Mouse (Mus musculus): ENCODE data around the gene Hist1h2be. TPM values are rescaled to one million over a fixed set of nuclear protein-coding genes. Genes with fewer than 3 reads are reported as not detected.
"Not testable (repeated sequence)": the region's sequence is repeated elsewhere in the genome, so short reads cannot be mapped to it uniquely, and the experiment has no call there.

Hist1h2be gene
- polyA plus RNA-seq, 1 experiment from 2014 or later: 0.44 TPM

- no peak for TF ChIP-seq CTCF (IDR thresholded peaks at IDR 0.05)
- peak; percentile 62; the same call in 1 of the 2 replicates for TF ChIP-seq EP300 (IDR thresholded peaks at IDR 0.05)
- DNase-seq (ENCODE audit: low spot score) (peak; percentile 50), ATAC-seq (peak; percentile 83)
- H3K27me3 ChIP-seq (replicated peaks; ENCODE audit: insufficient read depth, low read length): no peaks in the 10 kb centered on the region
- H3K4me2 ChIP-seq (replicated peaks; ENCODE audit: low read depth, low read length): no peak overlapping the region
- H3K27ac ChIP-seq (ENCODE audit: low read length): peak overlapping the region; percentile 57
- H3K9me3 ChIP-seq (ENCODE audit: low read length): no peaks in the 10 kb centered on the region
- no peaks in the 10 kb centered on the region for H3K36me3 ChIP-seq (ENCODE audit: insufficient read depth, low read length)
- H3K4me1 ChIP-seq (ENCODE audit: insufficient read depth, low read depth, low read length): no peaks in the 10 kb centered on the region
- 50% methylated on average over 5 of the region's 5 CpGs for WGBS
- H3K4me3 ChIP-seq (ENCODE audit: low read depth, low read length): no peak overlapping the region
- no peak overlapping the region for H3K9ac ChIP-seq (replicated peaks; ENCODE audit: low read depth)
Observed at GRCm38 (mm10) chr13:23593051-23593770, 27.7 kb downstream of the Hist1h2be start.

- no peak overlapping the region for H3K4me3 ChIP-seq (ENCODE audit: low read depth, low read length)
- H3K4me2 ChIP-seq (replicated peaks; ENCODE audit: low read depth, low read length): no peak overlapping the region
- H3K27me3 ChIP-seq (replicated peaks; ENCODE audit: insufficient read depth, low read length): no peaks in the 10 kb centered on the region
- H3K4me1 ChIP-seq (ENCODE audit: insufficient read depth, low read depth, low read length): no peaks in the 10 kb centered on the region
- no peak for ATAC-seq
- H3K9me3 ChIP-seq (ENCODE audit: low read length): no peaks in the 10 kb centered on the region
- H3K36me3 ChIP-seq (ENCODE audit: insufficient read depth, low read length): no peaks in the 10 kb centered on the region
- H3K27ac ChIP-seq (ENCODE audit: low read length): no peak overlapping the region; the same call in 1 of the 2 replicates
- no peak overlapping the region for H3K9ac ChIP-seq (replicated peaks; ENCODE audit: low read depth)
- WGBS: 64% methylated on average over 7 of the region's 7 CpGs
- DNase-seq (ENCODE audit: low spot score): no peak
- no peak for TF ChIP-seq CTCF (IDR thresholded peaks at IDR 0.05)
- no peak for TF ChIP-seq EP300 (IDR thresholded peaks at IDR 0.05)
Observed at GRCm38 (mm10) chr13:23592614-23593013, 28.3 kb downstream of the Hist1h2be start.

- WGBS: 82% methylated on average over 7 of the region's 7 CpGs
- H3K4me1 ChIP-seq (ENCODE audit: insufficient read depth, low read depth, low read length); H3K4me3 ChIP-seq (ENCODE audit: low read depth, low read length); H3K4me2 ChIP-seq (replicated peaks; ENCODE audit: low read depth, low read length); ATAC-seq; H3K27ac ChIP-seq (ENCODE audit: low read length); H3K36me3 ChIP-seq (ENCODE audit: insufficient read depth, low read length); H3K9ac ChIP-seq (replicated peaks; ENCODE audit: low read depth); DNase-seq (ENCODE audit: low spot score); H3K27me3 ChIP-seq (replicated peaks; ENCODE audit: insufficient read depth, low read length); H3K9me3 ChIP-seq (ENCODE audit: low read length): not testable (repeated sequence)
Observed at GRCm38 (mm10) chr13:23591886-23592285, 29.0 kb downstream of the Hist1h2be start.

DNA sequence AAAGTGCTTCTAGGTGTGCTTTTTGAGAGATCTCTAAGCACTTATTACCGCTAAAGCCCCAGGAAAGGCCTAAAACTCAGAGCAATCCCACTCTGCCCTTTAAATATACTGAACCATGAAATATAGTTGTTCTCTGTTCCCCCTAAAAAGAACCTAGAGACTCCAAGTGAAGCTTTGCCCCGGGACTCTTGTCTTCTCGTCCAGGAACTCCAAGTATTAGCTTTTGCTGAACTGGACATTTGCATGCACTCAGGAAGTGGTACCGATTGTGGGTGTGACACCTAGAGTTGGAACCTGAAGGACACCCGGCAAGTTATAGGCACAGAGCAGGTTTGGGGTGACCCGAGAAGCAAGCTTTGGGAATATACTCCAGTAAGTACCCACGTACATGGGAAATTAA is 29.7 kb downstream of the Hist1h2be start:
- no peaks in the 10 kb centered on the region for H3K9me3 ChIP-seq (ENCODE audit: low read length)
- no peak overlapping the region for H3K4me3 ChIP-seq (ENCODE audit: low read depth, low read length)
- ATAC-seq (no peak), DNase-seq (ENCODE audit: low spot score) (no peak)
- H3K4me2 ChIP-seq (replicated peaks; ENCODE audit: low read depth, low read length): no peak overlapping the region
- H3K27ac ChIP-seq (ENCODE audit: low read length): no peak overlapping the region
- WGBS: 85% methylated on average over 7 of the region's 7 CpGs
- TF ChIP-seq CTCF (IDR thresholded peaks at IDR 0.05) (no peak), EP300 (IDR thresholded peaks at IDR 0.05) (no peak)
- H3K9ac ChIP-seq (replicated peaks; ENCODE audit: low read depth): no peak overlapping the region
- no peaks in the 10 kb centered on the region for H3K36me3 ChIP-seq (ENCODE audit: insufficient read depth, low read length)
- H3K27me3 ChIP-seq (replicated peaks; ENCODE audit: insufficient read depth, low read length): no peaks in the 10 kb centered on the region
- 0 out of 2 replicates have a peak, but pooled peaks cover 2% of the 10 kb centered on the region for H3K4me1 ChIP-seq (ENCODE audit: insufficient read depth, low read depth, low read length)

DNA sequence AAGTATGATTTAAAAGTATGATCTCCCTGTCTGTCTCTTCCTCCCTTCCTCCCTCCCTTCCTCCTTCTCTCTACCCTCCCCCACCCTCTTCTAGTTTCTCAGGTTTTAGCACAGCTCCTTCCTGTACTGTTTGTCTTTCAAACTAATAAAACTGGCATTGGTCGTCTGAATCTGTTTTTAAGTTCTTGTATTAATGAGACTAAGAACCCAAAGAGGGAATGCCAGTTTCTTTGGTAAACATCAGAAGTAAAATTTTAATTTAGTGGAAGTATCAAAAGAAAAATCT is 34.0 kb downstream of the Hist1h2be start:
- peaks cover 10% of the 10 kb centered on the region for H3K4me1 ChIP-seq (ENCODE audit: insufficient read depth, low read depth, low read length)
- H3K36me3 ChIP-seq (ENCODE audit: insufficient read depth, low read length): no peaks in the 10 kb centered on the region
- H3K4me2 ChIP-seq (replicated peaks; ENCODE audit: low read depth, low read length): peak overlapping the region; percentile 62
- H3K4me3 ChIP-seq (ENCODE audit: low read depth, low read length): peak overlapping the region; percentile 52; the same call in 1 of the 2 replicates
- TF ChIP-seq EP300 (IDR thresholded peaks at IDR 0.05) (no peak), CTCF (IDR thresholded peaks at IDR 0.05) (no peak)
- DNase-seq (ENCODE audit: low spot score) (no peak), ATAC-seq (no peak)
- H3K9me3 ChIP-seq (ENCODE audit: low read length): no peaks in the 10 kb centered on the region
- H3K9ac ChIP-seq (replicated peaks; ENCODE audit: low read depth): peak overlapping the region; percentile 46
- H3K27ac ChIP-seq (ENCODE audit: low read length): peak overlapping the region; percentile 92
- 3% methylated on average over 1 of the region's 1 CpGs for WGBS
- H3K27me3 ChIP-seq (replicated peaks; ENCODE audit: insufficient read depth, low read length): no peaks in the 10 kb centered on the region

DNA sequence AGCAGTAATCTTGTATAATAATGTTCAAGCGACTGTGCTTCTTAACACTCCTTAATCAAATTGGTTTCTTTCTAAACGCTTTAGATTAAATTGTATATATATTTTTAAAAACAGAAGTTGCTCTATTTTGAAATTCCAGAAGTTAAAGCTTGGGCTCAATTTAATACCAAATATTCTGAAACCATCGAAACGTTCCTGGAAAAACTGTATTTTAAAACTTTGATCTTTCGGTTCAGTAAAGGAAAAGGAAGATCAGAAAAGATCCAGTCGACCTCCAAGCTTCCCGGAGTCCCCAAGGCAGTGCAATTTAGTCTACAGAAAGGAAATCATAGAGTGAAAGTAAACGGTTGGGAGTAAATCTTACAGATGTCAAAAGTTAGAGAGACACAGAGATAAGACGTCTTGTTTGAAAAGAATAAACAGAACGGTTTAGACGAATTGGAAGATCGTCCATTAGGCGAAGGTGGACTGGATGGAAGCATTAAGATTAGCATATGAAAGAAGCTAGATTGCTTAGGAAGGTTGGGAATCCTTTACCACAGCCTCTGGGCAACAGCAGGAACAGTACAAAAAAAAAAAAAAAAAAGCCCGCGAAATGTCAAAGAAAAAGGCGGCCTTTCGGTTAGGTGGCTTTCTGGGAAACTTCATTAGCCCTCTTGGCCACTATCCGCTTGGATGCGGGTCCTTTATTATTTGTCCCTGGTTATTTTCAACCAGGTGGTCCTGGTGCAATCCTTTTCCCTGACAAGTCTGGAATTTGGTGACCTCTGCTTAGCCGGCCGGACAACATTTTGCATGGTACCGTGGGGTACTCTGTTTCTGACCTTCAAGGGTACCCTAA is 34.6 kb downstream of the Hist1h2be start:
- H3K36me3 ChIP-seq (ENCODE audit: insufficient read depth, low read length): no peaks in the 10 kb centered on the region
- no peak for ATAC-seq
- peak overlapping the region; percentile 46 for H3K9ac ChIP-seq (replicated peaks; ENCODE audit: low read depth)
- DNase-seq (ENCODE audit: low spot score): peak; percentile 60
- H3K27me3 ChIP-seq (replicated peaks; ENCODE audit: insufficient read depth, low read length): no peaks in the 10 kb centered on the region
- 3% methylated on average over 22 of the region's 22 CpGs for WGBS
- H3K4me2 ChIP-seq (replicated peaks; ENCODE audit: low read depth, low read length): peak overlapping the region; percentile 62
- H3K4me1 ChIP-seq (ENCODE audit: insufficient read depth, low read depth, low read length): peaks cover 10% of the 10 kb centered on the region
- peak overlapping the region; percentile 92 for H3K27ac ChIP-seq (ENCODE audit: low read length)
- no peaks in the 10 kb centered on the region for H3K9me3 ChIP-seq (ENCODE audit: low read length)
- no peak for TF ChIP-seq CTCF (IDR thresholded peaks at IDR 0.05)
- no peak for TF ChIP-seq EP300 (IDR thresholded peaks at IDR 0.05)
- H3K4me3 ChIP-seq (ENCODE audit: low read depth, low read length): peak overlapping the region; percentile 52
